Mouse (Mus musculus) liver, embryonic 12.5 days (tissue): ENCODE data around the gene Ttc33. TPM values are rescaled to one million over a fixed set of nuclear protein-coding genes. Genes with fewer than 3 reads are reported as not detected.
A peak's percentile ranks its signal among the peaks of the same experiment; 100 is the strongest.

Experiments
- ATAC-seq: fragments of 200-750 bp; cut with Nextera tagmentation; 2 replicates; pipeline ENCODE4 v1.8.0; 2017; ENCODE audit warnings: moderate number of reproducible peaks, mild to moderate bottlenecking, moderate library complexity
- H3K27ac ChIP-seq: fragments of 300-500 bp; sonication (generic); 2 replicates; pipeline ENCODE4 v1.5.1; 2016; ENCODE audit warnings: mild to moderate bottlenecking
- H3K27me3 ChIP-seq: fragments of 300-500 bp; sonication (generic); replicated peaks from 2 replicates; pipeline ENCODE4 v1.6.1; 2016; ENCODE audit warnings: mild to moderate bottlenecking, moderate library complexity
- H3K36me3 ChIP-seq: fragments of 300-500 bp; sonication (generic); 2 replicates; pipeline ENCODE4 v1.6.1; 2016; ENCODE audit warnings: mild to moderate bottlenecking, moderate library complexity
- H3K4me1 ChIP-seq: fragments of 300-500 bp; sonication (generic); 2 replicates; pipeline ENCODE4 v1.6.1; 2016
- H3K4me2 ChIP-seq: fragments of 300-500 bp; sonication (generic); 2 replicates; pipeline ENCODE4 v1.6.1; 2016; ENCODE audit warnings: mild to moderate bottlenecking, moderate library complexity
- H3K4me3 ChIP-seq: fragments of 300-500 bp; sonication (generic); 2 replicates; pipeline ENCODE4 v1.5.1; 2016; ENCODE audit warnings: mild to moderate bottlenecking, moderate library complexity
- H3K9ac ChIP-seq: fragments of 300-500 bp; sonication (generic); 2 replicates; pipeline ENCODE4 v1.6.1; 2016; ENCODE audit warnings: mild to moderate bottlenecking, moderate library complexity
- H3K9me3 ChIP-seq: fragments of 300-500 bp; sonication (generic); replicated peaks from 2 replicates; pipeline ENCODE4 v1.6.1; 2016; ENCODE audit warnings: mild to moderate bottlenecking, moderate library complexity
- WGBS: fragments of 180-500 bp; shearing (Covaris S2); methylation state at CpG from one replicate; pipeline ENCODE4 v1.1.7; 2016; ENCODE audit not compliant: insufficient replicate concordance; 5-methylcytosine and 5-hydroxymethylcytosine counted together
- polyA plus RNA-seq: library from polyadenylated mRNA; unstranded; fragments of >200 nt; fragmentation: Nextera tagmentation; extraction: Ambion mirVana; gene quantifications from 2 replicates; pipeline ENCODE4 v1.2.1, GENCODE M21; 2016

Ttc33 gene
- polyA plus RNA-seq = 18.9 and 19.1 TPM in 2 replicates

DNA sequence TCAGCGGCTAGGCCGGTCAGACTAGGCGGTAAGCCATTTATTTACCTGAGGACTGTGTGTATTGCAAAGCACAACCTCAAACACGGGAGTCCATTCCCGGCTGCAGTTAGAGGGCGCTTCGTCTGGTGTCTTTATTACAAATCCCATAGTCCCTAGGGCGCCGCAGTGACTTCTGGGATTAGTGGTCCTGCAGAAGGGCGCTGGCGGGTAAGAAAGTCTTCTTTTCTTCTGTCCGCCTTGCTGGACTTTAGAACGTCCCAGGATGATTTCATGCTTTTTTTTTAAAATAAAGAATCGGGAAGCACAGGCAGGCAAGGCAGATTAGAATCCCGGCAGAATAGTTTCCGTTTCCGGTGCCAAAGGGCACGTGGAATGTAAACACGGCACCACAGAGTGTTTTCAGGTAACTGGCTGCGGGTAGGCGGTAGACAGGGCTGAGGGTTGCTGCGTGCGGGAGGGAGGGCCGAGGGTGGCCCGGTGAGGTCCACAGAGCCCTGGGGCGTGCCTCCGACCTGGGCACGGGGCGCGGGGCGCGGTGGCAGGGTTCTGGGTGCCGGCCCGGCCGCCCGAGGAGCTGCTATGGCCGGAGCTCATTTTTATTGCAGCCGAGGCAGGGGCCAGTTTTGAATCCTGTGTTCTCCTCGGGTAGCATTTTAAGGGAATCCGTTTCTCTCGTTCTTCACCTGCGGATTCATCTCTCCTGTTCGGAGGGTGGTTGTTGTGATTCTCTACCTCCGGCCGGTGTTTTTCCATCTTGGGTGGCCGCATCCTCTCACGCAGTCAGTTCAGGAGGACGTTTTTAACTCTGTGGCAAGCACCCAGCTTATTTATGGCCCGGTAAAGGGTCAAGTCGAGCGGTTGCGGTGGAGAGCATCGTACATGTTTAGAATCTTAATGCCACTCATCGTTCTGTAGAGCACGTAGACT, at the start of gene Ttc33:
Gene Ttc33 (plus strand): TSS at position 160 of the 927 bp plus-strand sequence.
- Histone ChIP-seq H3K27me3 (no peaks in the 10 kb centered on the region), H3K27ac (peak within 1 kb of the TSS; percentile 84), H3K4me2 (peak within 1 kb of the TSS; percentile 88), H3K4me1 (peaks cover 28% of the 10 kb centered on the region), H3K4me3 (peak within 1 kb of the TSS; percentile 97), H3K9me3 (no peaks in the 10 kb centered on the region), H3K9ac (peak within 1 kb of the TSS; percentile 85), H3K36me3 (peaks cover 22% of the 10 kb centered on the region)
- WGBS = 2% methylated on average over 53 of the region's 55 CpGs
- ATAC-seq = peak; percentile 86

DNA sequence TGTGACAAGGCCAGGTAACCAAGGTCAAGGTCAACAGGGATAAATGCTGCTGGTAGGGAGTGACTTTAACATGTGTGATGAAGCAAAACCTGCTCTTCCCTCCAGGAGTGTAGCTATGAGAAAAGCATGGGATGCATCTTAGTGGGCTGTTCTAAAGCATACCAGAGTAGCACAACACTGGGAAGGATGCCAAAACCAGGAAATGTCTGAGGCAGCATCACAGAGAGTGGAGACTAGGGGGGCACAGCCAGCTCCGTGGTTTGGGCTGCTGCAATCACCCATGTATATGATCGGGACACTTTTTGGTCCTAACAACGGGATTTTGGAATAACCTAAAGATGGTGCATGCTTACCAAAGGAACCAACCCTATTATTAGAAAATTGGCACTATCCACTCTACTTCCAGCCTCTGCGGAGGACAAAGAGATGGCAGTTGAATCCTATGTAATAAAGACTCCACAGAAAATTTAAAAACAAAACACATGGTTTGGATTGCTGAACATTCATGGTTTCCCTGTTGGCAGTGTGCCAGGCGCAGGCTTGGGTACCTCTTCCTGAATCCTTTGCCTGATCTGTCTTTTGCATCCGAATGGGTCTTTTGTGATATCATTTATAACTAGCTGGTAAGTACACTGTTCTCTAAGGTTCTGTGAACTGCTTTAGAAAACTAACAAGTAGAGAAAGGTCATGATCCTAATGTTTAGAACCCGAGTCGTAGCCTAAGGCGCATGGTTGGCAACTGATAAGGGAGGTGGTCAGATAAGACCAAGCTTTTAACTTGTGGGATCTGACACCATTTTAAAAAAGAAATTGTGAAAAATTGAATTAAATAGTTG, 47.1 kb upstream of the Ttc33 start:
- H3K27me3 ChIP-seq = no peaks in the 10 kb centered on the region
- H3K9me3 ChIP-seq = no peaks in the 10 kb centered on the region
- H3K27ac ChIP-seq = peak overlapping the region; percentile 89
- no peaks in the 10 kb centered on the region for H3K36me3 ChIP-seq
- H3K4me1 ChIP-seq = peaks cover 78% of the 10 kb centered on the region
- H3K4me2 ChIP-seq = peak overlapping the region; percentile 54
- H3K4me3 ChIP-seq = no peak overlapping the region
- peak; percentile 29; the same call in 1 of the 2 replicates for ATAC-seq
- WGBS = 37% methylated on average over 9 of the region's 9 CpGs
- H3K9ac ChIP-seq = 0 out of 2 replicates have a peak overlapping the region, but pooled peaks have one; percentile 35

DNA sequence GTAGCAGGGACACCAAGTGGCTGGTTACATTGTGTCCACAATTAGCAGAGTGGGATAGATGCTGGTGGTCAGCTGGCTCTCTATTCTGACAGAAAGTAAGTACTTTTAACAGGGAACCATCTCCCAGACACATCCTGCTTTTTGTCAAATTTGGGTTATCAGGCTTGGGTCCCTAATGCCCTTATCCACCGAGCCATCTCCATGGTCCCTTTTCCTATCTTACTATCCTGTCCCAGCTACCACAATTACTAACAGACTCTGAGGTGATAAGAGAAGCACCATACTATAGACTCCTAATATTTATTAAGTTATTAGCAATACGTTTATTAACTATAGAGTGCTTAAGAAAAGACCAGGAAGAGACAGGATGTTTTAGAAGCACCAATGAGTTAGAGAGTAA, 46.0 kb upstream of the Ttc33 start:
- Histone ChIP-seq H3K27me3 (no peaks in the 10 kb centered on the region), H3K9ac (peak overlapping the region; percentile 60), H3K9me3 (no peaks in the 10 kb centered on the region), H3K27ac (peak overlapping the region; percentile 97), H3K4me2 (peak overlapping the region; percentile 58), H3K36me3 (no peaks in the 10 kb centered on the region), H3K4me1 (peaks cover 68% of the 10 kb centered on the region), H3K4me3 (no peak overlapping the region)
- WGBS = 13% methylated on average over 2 of the region's 2 CpGs
- ATAC-seq = peak; percentile 13

DNA sequence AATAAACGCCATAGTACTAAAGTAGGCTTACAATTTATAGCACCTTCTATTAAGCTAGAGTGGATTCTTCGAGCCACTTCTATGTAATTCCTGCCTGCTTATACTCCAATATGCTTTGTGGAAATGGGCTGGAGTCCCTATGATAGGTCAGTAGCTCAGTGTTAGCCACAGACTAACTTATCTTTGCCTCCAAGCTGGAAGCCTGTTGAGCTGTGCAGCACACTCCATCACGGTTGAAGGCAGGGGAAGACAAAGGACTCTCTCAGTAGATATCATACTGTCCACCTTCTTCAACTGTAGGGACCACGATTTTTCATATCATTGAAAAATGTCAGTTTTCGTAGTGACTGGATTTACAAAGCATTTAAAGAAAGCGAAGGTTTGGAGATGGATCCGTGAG, 45.5 kb upstream of the Ttc33 start:
- WGBS = 22% methylated on average over 7 of the region's 7 CpGs
- no peaks in the 10 kb centered on the region for H3K9me3 ChIP-seq
- peaks cover 64% of the 10 kb centered on the region for H3K4me1 ChIP-seq
- peak overlapping the region; percentile 60 for H3K9ac ChIP-seq
- H3K4me3 ChIP-seq = peak overlapping the region; percentile 18; the same call in 1 of the 2 replicates
- H3K27me3 ChIP-seq = no peaks in the 10 kb centered on the region
- ATAC-seq = peak; percentile 88
- no peaks in the 10 kb centered on the region for H3K36me3 ChIP-seq
- H3K27ac ChIP-seq = peak overlapping the region; percentile 97
- peak overlapping the region; percentile 58 for H3K4me2 ChIP-seq

DNA sequence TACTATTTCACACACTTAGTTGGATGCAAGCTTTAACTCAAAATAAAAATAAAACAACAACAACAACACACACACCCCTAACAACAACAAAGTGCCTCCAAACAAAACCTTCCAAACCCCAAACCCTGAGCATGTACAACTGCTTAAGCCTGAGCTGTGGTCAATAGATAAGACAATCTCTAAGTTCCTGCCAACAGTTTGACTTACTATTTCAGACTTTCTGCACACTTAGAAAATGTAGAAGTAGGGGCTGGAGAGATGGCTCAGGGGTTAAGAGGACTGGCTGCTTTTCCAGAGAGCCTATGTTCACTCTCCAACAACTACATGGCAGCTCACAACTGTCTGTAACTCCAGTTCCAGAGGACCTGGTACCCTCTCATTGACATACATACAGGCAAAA, 45.0 kb upstream of the Ttc33 start:
- H3K9me3 ChIP-seq = no peaks in the 10 kb centered on the region
- peaks cover 64% of the 10 kb centered on the region for H3K4me1 ChIP-seq
- no peaks in the 10 kb centered on the region for H3K27me3 ChIP-seq
- no peaks in the 10 kb centered on the region for H3K36me3 ChIP-seq
- peak overlapping the region; percentile 18; the same call in 1 of the 2 replicates for H3K4me3 ChIP-seq
- H3K9ac ChIP-seq = peak overlapping the region; percentile 28; the same call in 1 of the 2 replicates
- peak overlapping the region; percentile 97 for H3K27ac ChIP-seq
- ATAC-seq = peak; percentile 78
- H3K4me2 ChIP-seq = peak overlapping the region; percentile 58

DNA sequence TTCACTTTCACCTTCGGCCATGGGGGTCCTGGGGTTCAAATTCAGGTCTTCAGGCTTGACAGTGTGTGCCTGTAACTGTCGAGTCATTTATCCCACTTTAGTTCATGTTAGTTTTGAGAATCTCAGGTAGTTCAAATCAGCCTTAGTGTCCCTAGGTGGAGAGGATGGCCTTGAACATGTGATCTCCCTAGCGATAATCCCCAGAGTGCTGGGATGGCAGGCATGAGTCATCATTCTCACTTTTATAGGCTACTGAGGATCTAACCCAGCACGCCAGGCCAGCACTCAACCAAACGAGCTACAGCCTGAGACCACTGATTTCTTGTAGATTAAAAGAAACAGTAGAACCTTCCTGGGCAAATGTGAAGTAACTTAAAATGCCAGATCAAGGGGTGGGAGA, 43.3 kb upstream of the Ttc33 start:
- 0 out of 2 replicates have a peak overlapping the region, but pooled peaks have one; percentile 3 for H3K9ac ChIP-seq
- ATAC-seq = no peak
- peaks cover 11% of the 10 kb centered on the region; the same call in 1 of the 2 replicates for H3K36me3 ChIP-seq
- H3K27me3 ChIP-seq = no peaks in the 10 kb centered on the region
- peak overlapping the region; percentile 85 for H3K27ac ChIP-seq
- no peak overlapping the region for H3K4me3 ChIP-seq
- H3K4me2 ChIP-seq = peak overlapping the region; percentile 14; the same call in 1 of the 2 replicates
- peaks cover 75% of the 10 kb centered on the region for H3K4me1 ChIP-seq
- H3K9me3 ChIP-seq = no peaks in the 10 kb centered on the region
- 33% methylated on average over 5 of the region's 5 CpGs for WGBS

DNA sequence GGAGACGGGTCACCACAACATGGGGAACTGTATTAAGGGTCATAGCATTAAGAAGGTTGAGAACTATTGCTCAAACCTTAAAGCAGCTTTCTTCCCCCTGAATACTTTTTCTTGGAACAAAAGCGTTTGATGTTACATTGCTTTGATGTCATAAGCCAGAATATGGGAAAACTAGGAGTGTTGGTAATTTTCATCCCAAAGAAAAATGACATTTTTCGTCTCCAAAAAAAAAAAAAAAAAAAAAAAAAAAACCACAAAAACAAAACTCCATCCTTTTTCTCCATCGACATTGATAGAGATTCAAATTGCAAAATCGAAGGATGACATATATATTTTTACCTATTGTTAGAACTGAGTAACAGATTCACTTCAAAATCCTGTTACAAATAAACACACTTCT, 42.6 kb upstream of the Ttc33 start:
- 57% methylated on average over 5 of the region's 5 CpGs for WGBS
- Histone ChIP-seq H3K9ac (peak overlapping the region; percentile 98; the same call in 1 of the 2 replicates), H3K36me3 (peaks cover 12% of the 10 kb centered on the region), H3K4me1 (peaks cover 71% of the 10 kb centered on the region), H3K4me3 (no peak overlapping the region), H3K9me3 (no peaks in the 10 kb centered on the region), H3K4me2 (peak overlapping the region; percentile 83), H3K27me3 (no peaks in the 10 kb centered on the region), H3K27ac (peak overlapping the region; percentile 96)
- no peak for ATAC-seq

DNA sequence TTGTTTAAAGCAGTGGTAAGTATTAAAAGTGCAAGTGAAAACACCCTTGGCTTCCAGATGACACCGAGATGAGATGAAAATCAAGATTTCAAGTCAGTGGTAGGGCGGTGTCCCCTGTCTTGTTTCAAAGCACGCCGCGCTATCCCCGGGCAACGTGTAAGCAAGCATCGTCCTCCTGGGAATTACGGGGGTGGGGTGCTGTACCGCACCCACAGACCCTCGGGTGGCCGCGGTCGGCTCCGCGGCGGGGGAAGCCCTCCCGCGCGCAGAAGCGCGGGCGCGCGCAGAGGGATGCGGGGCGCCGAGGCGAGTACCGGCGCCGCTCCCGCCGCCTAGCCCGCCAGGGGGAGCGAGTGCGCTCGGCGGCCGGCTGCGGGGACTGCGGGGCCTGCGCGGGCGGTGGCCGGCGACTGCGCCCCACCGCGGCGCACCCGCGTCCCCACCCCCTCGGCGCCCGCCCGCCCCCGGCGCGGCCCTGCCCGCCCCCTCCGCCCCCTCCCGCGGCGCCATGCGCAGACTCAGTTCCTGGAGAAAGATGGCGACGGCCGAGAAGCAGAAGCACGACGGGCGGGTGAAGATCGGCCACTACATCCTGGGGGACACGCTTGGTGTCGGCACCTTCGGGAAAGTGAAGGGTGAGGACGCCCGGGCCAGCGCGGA, 41.8 kb upstream of the Ttc33 start, which contains the start of gene Prkaa1:
Gene Prkaa1 (plus strand): TSS at position 501 of the 660 bp plus-strand sequence.
- no peaks in the 10 kb centered on the region for H3K27me3 ChIP-seq
- ATAC-seq = peak; percentile 80
- peak within 1 kb of the TSS; percentile 98 for H3K9ac ChIP-seq
- WGBS = under 1% methylated on average over 49 of the region's 80 CpGs
- H3K36me3 ChIP-seq = peaks cover 15% of the 10 kb centered on the region
- peak within 1 kb of the TSS; percentile 97 for H3K4me3 ChIP-seq
- H3K4me1 ChIP-seq = peaks cover 68% of the 10 kb centered on the region
- H3K9me3 ChIP-seq = no peaks in the 10 kb centered on the region
- peak within 1 kb of the TSS; percentile 96 for H3K27ac ChIP-seq
- H3K4me2 ChIP-seq = peak within 1 kb of the TSS; percentile 83

DNA sequence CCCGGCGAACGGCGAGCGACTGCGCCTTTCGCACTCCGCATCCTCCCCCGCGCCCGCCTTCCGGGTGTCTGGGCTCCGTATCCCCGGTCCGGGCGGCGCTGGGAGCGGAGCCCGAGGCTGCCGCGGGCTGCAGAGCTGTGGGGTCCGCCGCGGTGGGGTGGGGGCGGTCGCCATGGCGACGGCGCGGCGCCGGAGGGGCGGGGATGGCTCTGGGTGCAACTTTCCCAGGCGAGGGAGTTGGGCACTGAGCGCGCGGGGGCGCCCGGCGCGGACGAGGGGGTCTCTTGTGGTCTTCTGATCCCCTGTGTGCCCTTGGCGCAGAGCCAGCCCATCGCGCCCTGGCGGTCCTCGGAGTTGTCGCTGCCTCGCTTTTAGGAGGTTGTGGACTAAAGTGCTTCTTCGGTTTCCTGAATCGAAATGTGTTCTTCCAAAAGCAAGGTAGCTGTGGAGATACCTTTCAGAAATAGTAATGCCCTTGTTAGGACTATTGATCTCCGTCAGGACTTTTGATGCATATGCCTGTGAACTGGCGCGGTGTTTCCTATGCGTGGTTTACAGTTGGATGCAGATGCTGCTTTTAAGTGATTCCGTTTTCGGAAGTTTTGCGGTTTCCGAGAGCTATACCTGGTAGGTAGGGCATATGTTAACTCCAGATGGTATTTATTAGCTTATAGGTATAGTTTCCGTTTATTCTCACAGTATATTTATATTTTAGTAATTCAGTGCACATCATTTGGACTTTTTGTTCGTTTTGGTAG, 41.1 kb upstream of the Ttc33 start:
- H3K4me1 ChIP-seq = peaks cover 70% of the 10 kb centered on the region
- ATAC-seq = peak; percentile 38
- H3K9me3 ChIP-seq = no peaks in the 10 kb centered on the region
- whole genome bisulfite sequencing = under 1% methylated on average over 53 of the region's 61 CpGs
- peak overlapping the region; percentile 96 for H3K27ac ChIP-seq
- H3K9ac ChIP-seq = peak overlapping the region; percentile 98
- H3K4me2 ChIP-seq = peak overlapping the region; percentile 83
- H3K27me3 ChIP-seq = no peaks in the 10 kb centered on the region
- H3K36me3 ChIP-seq = peaks cover 15% of the 10 kb centered on the region
- peak overlapping the region; percentile 97 for H3K4me3 ChIP-seq

DNA sequence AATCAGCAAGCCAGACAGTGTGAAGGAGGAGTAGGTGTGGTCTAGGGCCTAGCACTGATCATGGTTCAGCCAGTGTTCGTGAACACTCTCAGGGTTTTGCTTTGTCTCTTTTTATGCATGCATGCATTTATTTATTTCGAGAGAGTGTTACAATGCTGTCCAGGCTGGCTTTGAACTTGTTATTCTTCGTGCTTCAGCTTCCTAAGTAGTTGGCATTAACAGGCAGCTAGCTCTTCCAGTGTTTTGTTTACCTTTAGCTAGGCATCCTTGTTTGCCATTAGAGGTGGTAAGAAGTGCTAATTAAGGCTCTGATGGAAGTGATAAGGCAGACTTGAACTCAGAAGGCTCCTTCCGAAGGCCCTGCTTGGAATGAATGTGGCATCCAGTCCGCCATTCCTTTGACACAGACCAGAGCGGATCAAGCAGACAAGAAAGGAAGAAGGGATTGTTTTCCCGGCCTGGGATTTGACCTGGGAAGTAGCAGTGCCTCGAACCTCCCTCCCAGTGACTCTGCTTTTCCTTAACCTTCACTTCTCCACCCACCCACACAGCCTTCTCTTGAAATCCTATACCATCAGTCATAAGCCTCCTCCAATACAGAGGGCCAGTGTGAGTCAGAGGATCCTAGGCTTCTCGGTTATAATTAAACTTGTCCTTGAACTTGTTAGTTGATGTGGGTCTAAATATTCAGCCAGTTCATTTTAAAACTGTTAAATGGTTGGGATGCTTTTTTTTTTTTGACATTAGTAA, 40.0 kb upstream of the Ttc33 start:
- no peak for ATAC-seq
- Histone ChIP-seq H3K27me3 (no peaks in the 10 kb centered on the region), H3K4me1 (peaks cover 66% of the 10 kb centered on the region), H3K36me3 (peaks cover 15% of the 10 kb centered on the region), H3K9ac (peak overlapping the region; percentile 98), H3K9me3 (no peaks in the 10 kb centered on the region), H3K27ac (peak overlapping the region; percentile 96), H3K4me3 (peak overlapping the region; percentile 97), H3K4me2 (peak overlapping the region; percentile 83)
- 51% methylated on average over 9 of the region's 9 CpGs for WGBS
